Comparison of ENCODE assay signal across 9 mouse cellular contexts in genomic region chr12:107010995-107011786, GRCm38 (mm10).
DNase-seq lines count a peak whose midpoint lies in the region; ATAC-seq lines count a peak whose summit lies in the region.
"Had no signal": no experiment of that assay in that cellular context is flagged by ENCODE, and none has a peak within 500 bp of the region (broad histone marks: within the 10 kb centered on the region; RNA-seq: fewer than 3 reads in every experiment).

No protein-coding gene starts in this region.

- peak overlapping the region; percentile 33 for H3K4me2 ChIP-seq in forebrain, embryonic 13.5 days
- no peak overlapping the region for H3K4me2 ChIP-seq in forebrain, embryonic 11.5 days (ENCODE audit: low read depth, low read length, severe bottlenecking)
- no peak overlapping the region for H3K4me2 ChIP-seq in limb, embryonic 11.5 days (ENCODE audit: low read depth, severe bottlenecking)
- H3K4me2 ChIP-seq: limb, embryonic 12.5 days had no signal

- H3K27ac ChIP-seq in forebrain, embryonic 13.5 days, result no peak overlapping the region
- no peak overlapping the region for H3K27ac ChIP-seq in forebrain, embryonic 11.5 days (ENCODE audit: low read depth, low read length)
- no peak overlapping the region for H3K27ac ChIP-seq in limb, embryonic 11.5 days (replicated peaks; ENCODE audit: low read depth, low read length)
- no peak overlapping the region for H3K27ac ChIP-seq in limb, embryonic 10.5 days
- H3K27ac ChIP-seq: limb, embryonic 12.5 days had no signal

- no peak for DNase-seq in forebrain, embryonic 11.5 days (ENCODE audit: low spot score)
- DNase-seq in limb, embryonic 11.5 days (ENCODE audit: low spot score), result peak; percentile 32
- DNase-seq in limb, embryonic 10.5 days (ENCODE audit: low spot score), result no peak
- DNase-seq in fat pad, adult 2 months (ENCODE audit: extremely low read depth, low read depth, low spot score), result peak; percentile 18
- DNase-seq in mesoderm, embryonic 11.5 days (ENCODE audit: low read depth, low spot score), result peak; percentile 50
- no peak for DNase-seq in ovary, postnatal 10 days (ENCODE audit: low spot score)

- H3K4me3 ChIP-seq in forebrain, embryonic 13.5 days, result no peak overlapping the region
- no peak overlapping the region for H3K4me3 ChIP-seq in forebrain, embryonic 11.5 days (ENCODE audit: low read depth, low read length)
- no peak overlapping the region for H3K4me3 ChIP-seq in limb, embryonic 11.5 days (ENCODE audit: low read depth, low read length)
- no peak overlapping the region for H3K4me3 ChIP-seq in limb, embryonic 10.5 days
- H3K4me3 ChIP-seq: limb, embryonic 12.5 days had no signal

- 49% methylated on average over 20 of the region's 20 CpGs for WGBS in forebrain, embryonic 13.5 days
- WGBS in forebrain, embryonic 11.5 days, result 81% methylated on average over 20 of the region's 20 CpGs
- 79% methylated on average over 20 of the region's 20 CpGs for WGBS in limb, embryonic 11.5 days
- 84% methylated on average over 20 of the region's 20 CpGs for WGBS in limb, embryonic 10.5 days

- no peaks in the 10 kb centered on the region for H3K9me3 ChIP-seq in forebrain, embryonic 13.5 days (replicated peaks)
- H3K9me3 ChIP-seq in forebrain, embryonic 11.5 days (ENCODE audit: control insufficient read depth, low read length), result no peaks in the 10 kb centered on the region
- no peaks in the 10 kb centered on the region for H3K9me3 ChIP-seq in limb, embryonic 11.5 days (ENCODE audit: control insufficient read depth, low read length)
- H3K9me3 ChIP-seq in limb, embryonic 10.5 days (replicated peaks), result no peaks in the 10 kb centered on the region
- H3K9me3 ChIP-seq: limb, embryonic 12.5 days had no signal

- no peaks in the 10 kb centered on the region for H3K27me3 ChIP-seq in forebrain, embryonic 13.5 days
- no peaks in the 10 kb centered on the region for H3K27me3 ChIP-seq in forebrain, embryonic 11.5 days (ENCODE audit: control insufficient read depth, insufficient read depth, low read length)
- H3K27me3 ChIP-seq in limb, embryonic 11.5 days (ENCODE audit: control insufficient read depth, insufficient read depth, low read length), result no peaks in the 10 kb centered on the region
- no peaks in the 10 kb centered on the region; the same call in 1 of the 2 replicates for H3K27me3 ChIP-seq in limb, embryonic 10.5 days (ENCODE audit: low read depth, poor library complexity, severe bottlenecking)

- H3K36me3 ChIP-seq in forebrain, embryonic 13.5 days (ENCODE audit: poor library complexity, severe bottlenecking), result no peaks in the 10 kb centered on the region
- H3K36me3 ChIP-seq in forebrain, embryonic 11.5 days (ENCODE audit: control insufficient read depth, insufficient read depth, low read length), result no peaks in the 10 kb centered on the region
- H3K36me3 ChIP-seq in limb, embryonic 11.5 days (ENCODE audit: control insufficient read depth, insufficient read depth, low read length), result no peaks in the 10 kb centered on the region
- no peaks in the 10 kb centered on the region for H3K36me3 ChIP-seq in limb, embryonic 10.5 days
- H3K36me3 ChIP-seq: limb, embryonic 12.5 days had no signal

- ATAC-seq in forebrain, embryonic 13.5 days, result peak; percentile 50
- no peak for ATAC-seq in forebrain, embryonic 11.5 days (replicated peaks; ENCODE audit: low FRiP score)
- ATAC-seq in limb, embryonic 11.5 days (ENCODE audit: insufficient number of reproducible peaks, low FRiP score, low TSS enrichment, low read depth), result no peak
- ATAC-seq in erythroid progenitor cell, adult 5-6 weeks (replicated peaks; ENCODE audit: low FRiP score, poor library complexity, severe bottlenecking), result no peak

- no peak overlapping the region for H3K9ac ChIP-seq in forebrain, embryonic 13.5 days
- H3K9ac ChIP-seq in forebrain, embryonic 11.5 days (ENCODE audit: low read length), result no peak overlapping the region
- no peak overlapping the region for H3K9ac ChIP-seq in limb, embryonic 11.5 days (ENCODE audit: low read length)
- H3K9ac ChIP-seq: limb, embryonic 12.5 days had no signal

- peaks cover 14% of the 10 kb centered on the region for H3K4me1 ChIP-seq in forebrain, embryonic 13.5 days
- H3K4me1 ChIP-seq in forebrain, embryonic 11.5 days (replicated peaks; ENCODE audit: control insufficient read depth, insufficient read depth, low read length), result no peaks in the 10 kb centered on the region
- no peaks in the 10 kb centered on the region for H3K4me1 ChIP-seq in limb, embryonic 11.5 days (ENCODE audit: control insufficient read depth, insufficient read depth, low read length)
- no peaks in the 10 kb centered on the region for H3K4me1 ChIP-seq in limb, embryonic 10.5 days
- H3K4me1 ChIP-seq: limb, embryonic 12.5 days had no signal

Comparison
In these comparisons a context has a peak if more than half of its experiments do, and no peak if none do; other contexts are left out.
1. DNase-seq: peak in limb, embryonic 11.5 days (single experiment), fat pad, adult 2 months (single experiment) and mesoderm, embryonic 11.5 days (single experiment); none in forebrain, embryonic 11.5 days (single experiment), limb, embryonic 10.5 days (single experiment) and ovary, postnatal 10 days (single experiment).